Mouse (Mus musculus) c-Kit-positive CD71-positive TER-119-positive erythroid progenitor cells, embryonic 14.5 days (primary cell): ENCODE data around the gene Rfx4.

ENCODE experiments used
- DNase-seq: peaks from one replicate; pipeline ENCODE4 v3.0.0-alpha.2; 2013; ENCODE audit warnings: low spot score

Gene Rfx4

GRCm38 (mm10) chr10:84871285-84871684, 115.4 kb downstream of the Rfx4 start:
- DNase-seq, result no peak

GRCm38 (mm10) chr10:84871921-84872320, 116.1 kb downstream of the Rfx4 start:
- no peak for DNase-seq

GRCm38 (mm10) chr10:84879823-84880571, 124.1 kb downstream of the Rfx4 start:
- no peak for DNase-seq

- no peak for DNase-seq
These were observed 126.7 kb downstream of the Rfx4 start for GRCm38 (mm10) chr10:84882528-84882927.

GRCm38 (mm10) chr10:84885341-84885884, 129.6 kb downstream of the Rfx4 start:
- no peak for DNase-seq

GRCm38 (mm10) chr10:84886221-84886627, 130.4 kb downstream of the Rfx4 start:
- no peak for DNase-seq

GRCm38 (mm10) chr10:84886785-84887184, 130.9 kb downstream of the Rfx4 start:
- no peak for DNase-seq

- DNase-seq, result no peak
These were observed 133.4 kb downstream of the Rfx4 start for GRCm38 (mm10) chr10:84889096-84889846.

GRCm38 (mm10) chr10:84895810-84896358, 140.0 kb downstream of the Rfx4 start:
- no peak for DNase-seq

- no peak for DNase-seq
These were observed 141.4 kb downstream of the Rfx4 start for GRCm38 (mm10) chr10:84896941-84897930.

- no peak for DNase-seq
These were observed 142.5 kb downstream of the Rfx4 start for GRCm38 (mm10) chr10:84898144-84898979.

GRCm38 (mm10) chr10:84901676-84902075, 145.8 kb downstream of the Rfx4 start:
- DNase-seq, result no peak

GRCm38 (mm10) chr10:84902213-84902612, 146.4 kb downstream of the Rfx4 start:
- DNase-seq, result no peak

GRCm38 (mm10) chr10:84903307-84903706, 147.4 kb downstream of the Rfx4 start:
- no peak for DNase-seq

GRCm38 (mm10) chr10:84903742-84904141, 147.9 kb downstream of the Rfx4 start:
- no peak for DNase-seq

- DNase-seq, result no peak
These were observed 151.0 kb downstream of the Rfx4 start for GRCm38 (mm10) chr10:84906895-84907294.

GRCm38 (mm10) chr10:84908006-84908405, 152.1 kb downstream of the Rfx4 start:
- no peak for DNase-seq

- no peak for DNase-seq
These were observed 152.6 kb downstream of the Rfx4 start for GRCm38 (mm10) chr10:84908471-84908870.

- no peak for DNase-seq
These were observed 153.3 kb downstream of the Rfx4 start for GRCm38 (mm10) chr10:84909021-84909801.

- no peak for DNase-seq
These were observed 154.3 kb downstream of the Rfx4 start for GRCm38 (mm10) chr10:84910194-84910593.
